Mouse (Mus musculus): Measurements from ENCODE around the gene Cenpa. TPM values are rescaled to one million over a fixed set of nuclear protein-coding genes. Genes with fewer than 3 reads are reported as not detected.

Cenpa gene
- total RNA-seq, 2 experiments from 2014 or later, result 3.7 to 7.1 TPM

GRCm38 (mm10) chr5:30711147-30712001 is 44.8 kb downstream of the Cenpa start, which contains the start of gene Dpysl5:
Gene Dpysl5, plus strand, starts transcription at chr5:30711564.
- 0 out of 2 replicates have a peak, but pooled peaks have one; percentile 11 for TF ChIP-seq CTCF (conservative IDR thresholded peaks at IDR 0.05)
- Histone ChIP-seq H3K27ac (peak within 1 kb of the TSS; percentile 89), H3K4me3 (peak within 1 kb of the TSS; percentile 68)
- peak; percentile 77 to 83 for DNase-seq (ENCODE audit: low spot score in 2 of 2)

- no peak for DNase-seq (ENCODE audit: low spot score in 2 of 2)
- Histone ChIP-seq H3K27ac (peak overlapping the region; percentile 89), H3K4me3 (peak overlapping the region; percentile 68)
- no peak for TF ChIP-seq CTCF (conservative IDR thresholded peaks at IDR 0.05)
Measured at GRCm38 (mm10) chr5:30712002-30712390, 45.4 kb downstream of the Cenpa start.

- H3K4me3 ChIP-seq, result peak overlapping the region; percentile 68
- no peak for DNase-seq (ENCODE audit: low spot score in 2 of 2)
- peak overlapping the region; percentile 89 for H3K27ac ChIP-seq
- no peak for TF ChIP-seq CTCF (conservative IDR thresholded peaks at IDR 0.05)
Measured at GRCm38 (mm10) chr5:30712441-30713298, 46.1 kb downstream of the Cenpa start.

GRCm38 (mm10) chr5:30713299-30713675 is 46.7 kb downstream of the Cenpa start:
- DNase-seq (ENCODE audit: low spot score in 2 of 2), result peak in 1 of 2 experiments; percentile 22
- H3K4me3 ChIP-seq, result peak overlapping the region; percentile 68
- H3K27ac ChIP-seq, result peak overlapping the region; percentile 89; the same call in 1 of the 2 replicates
- TF ChIP-seq CTCF (conservative IDR thresholded peaks at IDR 0.05), result no peak; the same call in 1 of the 2 replicates

GRCm38 (mm10) chr5:30713691-30714090 is 47.1 kb downstream of the Cenpa start:
- no peak for DNase-seq (ENCODE audit: low spot score in 2 of 2)
- H3K27ac ChIP-seq, result no peak overlapping the region
- TF ChIP-seq CTCF (conservative IDR thresholded peaks at IDR 0.05), result no peak
- H3K4me3 ChIP-seq, result peak overlapping the region; percentile 68

- no peak overlapping the region for H3K27ac ChIP-seq
- no peak overlapping the region for H3K4me3 ChIP-seq
- DNase-seq (ENCODE audit: low spot score in 2 of 2), result no peak
- TF ChIP-seq CTCF (conservative IDR thresholded peaks at IDR 0.05), result no peak
Measured at GRCm38 (mm10) chr5:30716311-30716710, 49.7 kb downstream of the Cenpa start.

GRCm38 (mm10) chr5:30717506-30717905 is 50.9 kb downstream of the Cenpa start:
- no peak overlapping the region for H3K27ac ChIP-seq
- DNase-seq (ENCODE audit: low spot score in 2 of 2), result no peak
- no peak for TF ChIP-seq CTCF (conservative IDR thresholded peaks at IDR 0.05)
- H3K4me3 ChIP-seq, result no peak overlapping the region

GRCm38 (mm10) chr5:30717991-30718703 is 51.6 kb downstream of the Cenpa start:
- DNase-seq (ENCODE audit: low spot score in 2 of 2), result no peak
- Histone ChIP-seq H3K27ac (no peak overlapping the region), H3K4me3 (no peak overlapping the region)
- TF ChIP-seq CTCF (conservative IDR thresholded peaks at IDR 0.05), result no peak

GRCm38 (mm10) chr5:30721935-30722334 is 55.4 kb downstream of the Cenpa start:
- H3K27ac ChIP-seq, result no peak overlapping the region
- TF ChIP-seq CTCF (conservative IDR thresholded peaks at IDR 0.05), result no peak
- H3K4me3 ChIP-seq, result no peak overlapping the region
- peak; percentile 22 to 42 for DNase-seq (ENCODE audit: low spot score in 2 of 2)

Small RNAs within 50 kb of the gene (microRNA-seq; reads per million reads assigned to microRNA genes)
- gene Mir5625, result 0 reads per million in 2 experiments

Other genes starting within 250 kb of the Cenpa start
- gene Otof, start 204.8 kb upstream of the Cenpa start, total RNA-seq (2021), result 1 to 10 TPM; 4.2 to 4.4 TPM
- under 1 TPM in 1 of 2 experiments, not detected in 1; 0.90 TPM for gene 1700001C02Rik, start 200.7 kb upstream of the Cenpa start, total RNA-seq (2021)
- not detected for gene Cib4, start 120.9 kb upstream of the Cenpa start, total RNA-seq (2021)
- 10 to 100 TPM in 1 of 2 experiments, 1 to 10 TPM in 1; 9.7 to 11.3 TPM for gene Kcnk3, start 78.6 kb upstream of the Cenpa start, total RNA-seq (2021)
- gene Slc35f6, start 18.8 kb upstream of the Cenpa start, total RNA-seq (2021), result 10 to 100 TPM; 39.2 to 39.9 TPM
- gene Dpysl5, start 44.8 kb downstream of the Cenpa start, total RNA-seq (2021), result 10 to 100 TPM; 30.1 to 30.7 TPM
- 100 to 1,000 TPM; 231 to 237 TPM for gene Mapre3, start 147.9 kb downstream of the Cenpa start, total RNA-seq (2021)
- gene Tmem214, start 201.2 kb downstream of the Cenpa start, total RNA-seq (2021), result 10 to 100 TPM; 60.8 to 63.2 TPM
- gene Agbl5, start 221.9 kb downstream of the Cenpa start, total RNA-seq (2021), result 10 to 100 TPM; 12.2 to 15.5 TPM
- 10 to 100 TPM; 91.5 to 93.8 TPM for gene Ost4, start 241.0 kb downstream of the Cenpa start, total RNA-seq (2021)
- 1 to 10 TPM; 2.0 TPM for gene Emilin1, start 246.6 kb downstream of the Cenpa start, total RNA-seq (2021)

Measured in layer of hippocampus, adult 2 months (tissue).